Mouse (Mus musculus) spleen, adult 2 months (tissue): ENCODE results near the gene Ptprf.

Source experiments
- CTCF ChIP-seq: fragments of 200-500 bp; IDR thresholded peaks from 2 replicates; pipeline ENCODE4 v1.5.1; 2011; ENCODE audit warnings: mild to moderate bottlenecking, inconsistent platforms; ENCODE audit not compliant: insufficient read depth, insufficient read length, insufficient replicate concordance; ENCODE audit errors: extremely low read depth
- POLR2A ChIP-seq: fragments of 200-500 bp; IDR thresholded peaks from 2 replicates; pipeline ENCODE4 v1.6.1; 2011; ENCODE audit warnings: low read depth, low read length, inconsistent platforms

DNA sequence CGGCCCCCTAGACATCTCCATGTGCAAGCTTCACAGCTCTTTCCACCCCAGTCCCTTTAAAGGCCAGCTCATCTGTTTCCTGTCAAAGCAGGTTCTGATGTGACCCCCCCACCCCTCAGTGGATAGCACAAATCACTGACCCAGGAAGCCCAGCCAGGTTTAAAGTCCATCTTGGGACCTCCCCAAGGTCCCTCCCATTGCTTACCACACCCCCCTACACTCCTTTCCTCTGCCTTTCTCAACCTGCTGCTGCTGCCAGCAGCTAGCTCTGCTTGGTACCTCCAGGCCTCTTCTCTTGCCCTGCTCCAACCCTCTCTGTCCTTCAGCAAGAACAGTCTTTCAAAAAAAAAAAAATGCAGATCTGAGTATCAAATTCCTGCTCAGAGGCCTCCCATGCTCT is 76.3 kb downstream of the Ptprf start:
- TF ChIP-seq CTCF (no peak), POLR2A (no peak)
